Mouse (Mus musculus) B cell, adult 67 days (primary cell): ENCODE measurements around the gene Pstpip1. TPM values are rescaled to one million over a fixed set of nuclear protein-coding genes. Genes with fewer than 3 reads are reported as not detected.

Experiments
- total RNA-seq, 2 experiments: library from RNA; stranded (reverse); gene quantifications; 4 replicates each; pipeline ENCODE4 v1.2.4; 2023

Gene Pstpip1
- total RNA-seq, result 100 to 1,000 TPM; 125 to 130 TPM

GRCm38 (mm10) chr9:56089778-56090520 lies at the start of gene Pstpip1:
Gene Pstpip1 (plus strand): TSS chr9:56089962.

GRCm38 (mm10) chr9:56041372-56042180 lies 48.2 kb upstream of the Pstpip1 start, which contains the start of gene Rcn2:
Gene Rcn2 (plus strand): TSS chr9:56041845.

GRCm38 (mm10) chr9:56165377-56165776 lies 75.6 kb downstream of the Pstpip1 start, which contains the start of gene Tspan3:
Gene Tspan3 (minus strand): TSS chr9:56165477.

Other genes with a start within 250 kb of the Pstpip1 start
- 10 to 100 TPM; 30.4 to 31.9 TPM for gene Scaper, start 151.8 kb upstream of the Pstpip1 start, total RNA-seq
- gene 4930563M21Rik, start 79.4 kb upstream of the Pstpip1 start, total RNA-seq, result not detected
- 10 to 100 TPM; 28.4 to 28.9 TPM for gene Rcn2, start 48.1 kb upstream of the Pstpip1 start, total RNA-seq
- gene Tspan3, start 75.5 kb downstream of the Pstpip1 start, total RNA-seq, result 10 to 100 TPM in 1 of 2 experiments, 1 to 10 TPM in 1; 8.9 to 11.0 TPM